Mouse (Mus musculus) hindbrain, embryonic 16.5 days (tissue): ENCODE data around the gene Zfp953. TPM values are rescaled to one million over a fixed set of nuclear protein-coding genes. Genes with fewer than 3 reads are reported as not detected.

Experiments used
- ATAC-seq: fragments of 200-750 bp; cut with Nextera tagmentation; 2 replicates; pipeline ENCODE4 v1.8.0; 2017; ENCODE audit warnings: moderate TSS enrichment, moderate library complexity
- H3K27ac ChIP-seq: fragments of 300-500 bp; sonication (generic); 2 replicates; pipeline ENCODE4 v1.5.1; 2014; ENCODE audit warnings: low read depth, mild to moderate bottlenecking, control low read depth, low read length, moderate library complexity
- H3K27me3 ChIP-seq: fragments of 300-500 bp; sonication (generic); replicated peaks from 2 replicates; pipeline ENCODE4 v1.6.1; 2014; ENCODE audit warnings: low read length; ENCODE audit not compliant: control insufficient read depth, insufficient read depth
- H3K36me3 ChIP-seq: fragments of 300-500 bp; sonication (generic); 2 replicates; pipeline ENCODE4 v1.6.1; 2014; ENCODE audit warnings: mild to moderate bottlenecking, low read length, moderate library complexity, mixed read lengths; ENCODE audit not compliant: control insufficient read depth, insufficient read depth
- H3K4me1 ChIP-seq: fragments of 300-500 bp; sonication (generic); 2 replicates; pipeline ENCODE4 v1.6.1; 2014; ENCODE audit warnings: low read depth, low read length; ENCODE audit not compliant: control insufficient read depth, insufficient read depth
- H3K4me2 ChIP-seq: fragments of 300-500 bp; sonication (generic); 2 replicates; pipeline ENCODE4 v1.6.1; 2014; ENCODE audit warnings: mild to moderate bottlenecking, low read length, control low read depth, moderate library complexity
- H3K4me3 ChIP-seq: fragments of 300-500 bp; sonication (generic); 2 replicates; pipeline ENCODE4 v1.5.1; 2014; ENCODE audit warnings: mild to moderate bottlenecking, low read length, control low read depth, moderate library complexity
- H3K9ac ChIP-seq: fragments of 300-500 bp; sonication (generic); 2 replicates; pipeline ENCODE4 v1.6.1; 2014; ENCODE audit warnings: low read depth, mild to moderate bottlenecking, control low read depth, low read length, moderate library complexity
- H3K9me3 ChIP-seq: fragments of 300-500 bp; sonication (generic); 2 replicates; pipeline ENCODE4 v1.6.1; 2014; ENCODE audit warnings: mild to moderate bottlenecking, low read length, moderate library complexity; ENCODE audit not compliant: control insufficient read depth
- WGBS: fragments of 180-500 bp; shearing (Covaris S2); extraction: QIAGEN DNeasy Blood & Tissue Kit; methylation state at CpG from one replicate; pipeline ENCODE4 v1.1.7; 2014; 5-methylcytosine and 5-hydroxymethylcytosine counted together
- polyA plus RNA-seq: library from polyadenylated mRNA; unstranded; fragments of >200 nt; fragmentation: Nextera tagmentation; extraction: Ambion mirVana; gene quantifications from 2 replicates; pipeline ENCODE4 v1.2.1, GENCODE M21; 2015

Zfp953 gene
- polyA plus RNA-seq, 1 experiment from 2014 or later: 0.58 TPM

GRCm38 (mm10) chr13:67306718-67307117 is 53.7 kb downstream of the Zfp953 start:
- no peaks in the 10 kb centered on the region for H3K9me3 ChIP-seq
- H3K9ac ChIP-seq: peak overlapping the region; percentile 47
- 30% methylated on average over 5 of the region's 5 CpGs for WGBS
- H3K4me1 ChIP-seq: peaks cover 6% of the 10 kb centered on the region
- no peaks in the 10 kb centered on the region for H3K36me3 ChIP-seq
- H3K27me3 ChIP-seq: no peaks in the 10 kb centered on the region
- peak; percentile 63 for ATAC-seq
- peak overlapping the region; percentile 49 for H3K4me3 ChIP-seq
- H3K27ac ChIP-seq: peak overlapping the region; percentile 46
- H3K4me2 ChIP-seq: peak overlapping the region; percentile 82

DNA sequence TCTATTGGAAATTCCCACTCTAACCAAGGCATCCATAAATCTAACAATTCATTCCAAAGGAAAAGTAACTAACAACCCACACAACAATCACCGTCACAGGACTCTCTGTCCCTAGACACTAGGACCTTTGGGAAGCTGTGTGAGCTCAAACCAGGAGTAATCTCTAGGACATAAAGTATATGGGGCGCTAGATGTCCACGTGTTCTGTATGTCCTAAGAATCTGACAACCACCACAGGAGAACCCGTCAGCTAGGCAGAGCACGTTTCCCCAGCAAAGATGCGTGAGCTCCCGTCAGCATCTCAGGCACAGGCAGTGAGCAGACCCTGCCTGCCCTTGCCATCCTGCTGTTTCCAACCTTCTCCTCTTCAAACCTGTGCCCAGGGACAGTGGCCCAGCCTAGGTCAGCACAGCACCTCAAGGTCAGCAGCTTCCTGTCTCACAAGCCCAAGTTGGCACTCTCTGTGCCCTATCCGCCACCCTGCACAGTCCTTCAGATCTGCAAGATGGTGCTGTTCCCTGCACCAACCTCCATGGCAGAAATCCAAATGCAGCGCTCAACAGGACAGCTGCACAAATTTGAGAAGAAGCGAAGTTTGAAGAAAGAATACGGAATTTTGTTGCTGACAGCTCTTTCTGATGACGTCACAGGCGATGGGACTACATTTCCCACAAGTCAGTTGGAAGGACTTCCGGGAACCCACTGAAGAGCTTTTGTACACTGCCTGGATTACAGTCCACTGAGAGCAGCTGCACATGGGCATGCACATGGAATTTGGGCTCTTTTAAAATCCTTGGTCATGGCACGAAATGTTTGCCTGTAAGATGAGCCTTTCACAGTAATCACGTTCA is 54.4 kb downstream of the Zfp953 start, which contains the start of gene Zfp457:
Zfp457 (minus strand) TSS at position 664 of the 851 bp plus-strand sequence.
- Histone ChIP-seq H3K4me3 (peak within 1 kb of the TSS; percentile 49), H3K36me3 (no peaks in the 10 kb centered on the region), H3K27ac (peak within 1 kb of the TSS; percentile 46), H3K27me3 (no peaks in the 10 kb centered on the region), H3K4me2 (peak within 1 kb of the TSS; percentile 82), H3K4me1 (peaks cover 6% of the 10 kb centered on the region), H3K9me3 (no peaks in the 10 kb centered on the region), H3K9ac (peak within 1 kb of the TSS; percentile 67)
- WGBS: 9% methylated on average over 16 of the region's 16 CpGs
- peak; percentile 99 for ATAC-seq

Other genes with a start within 250 kb of the Zfp953 start
- gene Rslcan18, start 244.3 kb downstream of the Zfp953 start, polyA plus RNA-seq: 0.12 and 0.19 TPM in 2 replicates
- gene Zfp759, start 238.9 kb downstream of the Zfp953 start, polyA plus RNA-seq: 4.6 and 5.0 TPM in 2 replicates
- 6.3 and 6.4 TPM in 2 replicates for gene Rsl1, start 187.4 kb downstream of the Zfp953 start, polyA plus RNA-seq
- 2.2 and 2.6 TPM in 2 replicates for gene Zfp455, start 166.1 kb downstream of the Zfp953 start, polyA plus RNA-seq
- gene Zfp458, start 82.1 kb downstream of the Zfp953 start, polyA plus RNA-seq: 4.4 and 5.5 TPM in 2 replicates
- 1.0 and 1.1 TPM in 2 replicates for gene Zfp457, start 54.1 kb downstream of the Zfp953 start, polyA plus RNA-seq
- 1.4 and 1.5 TPM in 2 replicates for gene Zfp595, start 28.0 kb downstream of the Zfp953 start, polyA plus RNA-seq
- not detected in 2 replicates for gene Gm28044, start 69 bp downstream of the Zfp953 start, polyA plus RNA-seq
- gene Gm28041, start 15.1 kb upstream of the Zfp953 start, polyA plus RNA-seq: not detected in 2 replicates
- gene Zfp456, start 15.2 kb upstream of the Zfp953 start, polyA plus RNA-seq: 0.72 and 0.78 TPM in 2 replicates
- gene Zfp429, start 39.2 kb upstream of the Zfp953 start, polyA plus RNA-seq: 4.2 and 6.5 TPM in 2 replicates
- gene Zfp459, start 60.8 kb upstream of the Zfp953 start, polyA plus RNA-seq: 1.8 TPM in 2 replicates
- gene Zfp874a, start 91.0 kb upstream of the Zfp953 start, polyA plus RNA-seq: 5.7 and 7.1 TPM in 2 replicates
- gene Zfp874b, start 123.7 kb upstream of the Zfp953 start, polyA plus RNA-seq: 3.2 and 3.3 TPM in 2 replicates
- gene Zfp58, start 139.9 kb upstream of the Zfp953 start, polyA plus RNA-seq: 9.8 and 10.5 TPM in 2 replicates
- 0.16 TPM in 1 of 2 replicates, not detected in the other for gene Gm26965, start 165.5 kb upstream of the Zfp953 start, polyA plus RNA-seq
- gene Zfp87, start 165.6 kb upstream of the Zfp953 start, polyA plus RNA-seq: 32.6 and 37.6 TPM in 2 replicates
- 12.3 and 13.6 TPM in 2 replicates for gene Zfp748, start 193.2 kb upstream of the Zfp953 start, polyA plus RNA-seq
- 4.4 and 4.9 TPM in 2 replicates for gene Zfp729b, start 249.1 kb upstream of the Zfp953 start, polyA plus RNA-seq